Mouse (Mus musculus) neutrophil, adult 5-6 weeks (primary cell): ENCODE measurements around the gene Tmem217. TPM values are rescaled to one million over a fixed set of nuclear protein-coding genes. Genes with fewer than 3 reads are reported as not detected.
"Not testable (repeated sequence)": the region's sequence is repeated elsewhere in the genome, so short reads cannot be mapped to it uniquely, and the experiment has no call there.

Source experiments
- ATAC-seq: fragments of 151-379, 151-347 bp; 2 replicates; pipeline ENCODE4 v1.8.0; 2017; ENCODE audit warnings: mild to moderate bottlenecking, moderate TSS enrichment; ENCODE audit not compliant: insufficient number of reproducible peaks, poor library complexity, low FRiP score, severe bottlenecking; ENCODE audit errors: extremely low read depth
- total RNA-seq: library from RNA; stranded (forward); fragments of 200-1000 nt; gene quantifications from 2 replicates; pipeline ENCODE4 v1.2.3, GENCODE M21; 2017

Tmem217 gene
- total RNA-seq, 1 experiment from 2014 or later = not detected

- no peak for ATAC-seq
These were observed 1.2 kb downstream of the Tmem217 start for GRCm38 (mm10) chr17:29551019-29551418.

GRCm38 (mm10) chr17:29549543-29550428 is 2.4 kb downstream of the Tmem217 start, which contains the start of the genes Gm17657 and Tbc1d22b:
TSS of gene Gm17657 (minus strand) at chr17:29549638.
TSS of gene Tbc1d22b (plus strand) at chr17:29549785.
- ATAC-seq = peak; percentile 99

GRCm38 (mm10) chr17:29548994-29549393 is 3.2 kb downstream of the Tmem217 start:
- no peak for ATAC-seq

DNA sequence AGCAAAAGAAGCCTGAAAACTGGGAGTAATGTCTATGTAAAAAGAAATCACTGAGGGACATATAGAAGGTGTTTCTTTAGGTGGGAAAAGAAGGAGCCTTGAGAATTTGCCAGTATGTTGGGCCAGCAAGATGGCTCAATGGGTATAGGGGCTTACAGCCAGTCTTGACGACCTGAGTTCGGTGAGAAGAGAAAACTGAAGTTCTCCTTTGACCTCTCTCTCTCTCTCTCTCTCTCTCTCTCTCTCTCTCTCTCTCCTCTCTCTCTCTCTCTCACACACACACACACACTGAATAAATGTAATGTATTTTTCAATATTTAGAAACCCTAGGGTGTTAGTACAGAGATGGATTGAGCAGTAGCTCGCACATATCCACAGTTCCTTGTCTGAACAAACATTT is 3.7 kb downstream of the Tmem217 start:
- no peak for ATAC-seq

DNA sequence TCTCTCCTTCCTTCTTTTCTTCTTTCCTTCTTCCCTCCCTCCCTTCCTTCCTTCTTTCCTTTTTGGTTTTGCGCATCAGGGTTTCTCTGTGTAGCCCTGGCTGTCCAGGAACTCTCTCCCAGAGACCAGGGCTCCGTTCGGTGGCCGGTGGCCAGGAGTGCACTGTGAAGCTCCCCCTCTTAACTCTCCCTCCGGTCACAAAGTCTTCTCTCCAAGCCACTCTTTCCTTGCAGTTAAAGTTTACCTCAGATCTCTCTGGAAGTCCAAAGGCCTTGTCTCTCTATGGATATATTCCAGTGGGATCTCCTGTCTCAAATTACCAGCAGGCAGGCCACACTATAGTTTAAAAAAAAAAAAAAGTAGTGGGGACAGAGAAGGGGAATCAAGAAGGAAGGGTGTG is 6.9 kb downstream of the Tmem217 start:
- ATAC-seq = no peak

DNA sequence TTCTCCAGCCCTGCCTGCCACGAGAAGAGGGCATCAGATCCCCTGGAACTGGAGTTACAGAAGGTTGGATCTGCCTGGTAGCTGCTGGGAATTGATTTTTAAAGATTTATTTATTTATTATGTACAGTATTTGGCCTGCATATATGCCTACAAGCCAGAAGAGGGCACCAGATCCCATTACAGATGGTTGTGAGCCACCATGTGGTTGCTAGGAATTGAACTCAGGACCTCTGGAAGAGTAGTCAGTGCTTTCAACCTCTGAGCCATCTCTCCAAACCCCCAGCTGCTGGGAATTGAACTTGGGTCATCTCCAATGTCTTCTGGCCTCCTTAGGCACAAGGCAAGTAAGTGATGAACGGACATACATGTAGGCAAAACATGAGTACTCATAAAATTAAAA is 8.1 kb downstream of the Tmem217 start:
- no peak for ATAC-seq

DNA sequence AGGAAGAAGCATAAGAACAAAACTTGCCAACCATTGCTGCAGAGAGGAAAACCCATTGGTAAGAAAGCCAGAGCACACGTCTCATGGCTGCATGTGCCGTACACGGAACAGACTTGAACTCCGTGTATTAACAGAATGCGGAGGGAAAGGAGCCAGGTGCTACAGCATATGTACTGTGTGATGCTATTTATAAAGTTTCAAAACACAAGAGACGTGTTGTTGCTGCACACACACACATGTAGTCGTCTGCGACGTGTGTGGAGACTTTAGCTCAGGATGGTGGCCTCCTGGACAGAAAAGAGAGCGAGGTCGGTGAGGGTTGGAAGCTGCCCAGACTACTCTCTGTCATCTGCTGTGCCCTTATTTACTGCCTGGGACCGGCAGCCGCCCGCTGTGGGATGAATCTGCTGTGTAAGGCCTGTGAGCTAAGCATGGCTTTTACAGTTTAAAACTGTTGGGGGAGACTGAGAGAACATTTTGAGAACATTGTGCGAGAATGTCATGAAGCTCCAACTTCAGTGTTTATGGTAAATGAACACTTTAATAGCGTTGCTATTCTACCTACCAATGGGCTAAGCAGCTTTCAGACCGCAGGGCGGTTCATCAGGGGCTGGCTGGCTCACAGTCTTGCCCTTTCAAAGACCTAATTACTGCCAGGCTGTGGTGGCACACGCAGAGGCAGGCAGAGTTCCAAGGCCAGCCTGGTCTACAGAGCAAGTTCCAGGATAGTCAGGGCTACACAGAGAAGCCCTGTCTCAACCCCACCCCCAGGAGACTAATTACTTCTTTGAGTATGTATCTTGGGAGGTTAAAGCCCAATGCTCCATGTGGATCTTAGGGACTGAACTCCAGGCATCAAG is 9.1 kb downstream of the Tmem217 start:
- ATAC-seq = no peak

- ATAC-seq = no peak
These were observed 10.8 kb downstream of the Tmem217 start for GRCm38 (mm10) chr17:29541419-29541818.

DNA sequence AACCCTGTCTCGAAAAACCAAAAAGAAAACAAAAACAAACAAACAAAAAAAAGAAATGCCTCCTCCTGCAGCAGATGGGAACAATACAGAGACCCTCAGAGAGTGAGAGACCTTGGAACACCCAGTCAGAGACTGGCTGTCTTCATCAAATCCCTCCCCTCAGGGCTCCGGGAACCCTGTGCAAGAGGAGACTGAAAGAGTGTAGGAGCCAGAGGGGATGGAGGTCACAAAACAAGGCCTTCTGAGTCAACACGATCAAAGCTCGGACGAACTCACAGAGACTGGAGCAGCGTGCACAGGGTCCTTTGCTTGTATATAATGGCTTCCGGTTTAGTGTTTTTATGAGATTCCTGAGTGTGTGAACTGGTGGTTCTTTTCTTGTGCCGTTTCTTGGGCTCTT is 11.8 kb downstream of the Tmem217 start:
- ATAC-seq = no peak

GRCm38 (mm10) chr17:29533866-29534265 is 18.3 kb downstream of the Tmem217 start:
- ATAC-seq = no peak

GRCm38 (mm10) chr17:29531757-29532384 is 20.3 kb downstream of the Tmem217 start:
- peak; percentile 54 for ATAC-seq

DNA sequence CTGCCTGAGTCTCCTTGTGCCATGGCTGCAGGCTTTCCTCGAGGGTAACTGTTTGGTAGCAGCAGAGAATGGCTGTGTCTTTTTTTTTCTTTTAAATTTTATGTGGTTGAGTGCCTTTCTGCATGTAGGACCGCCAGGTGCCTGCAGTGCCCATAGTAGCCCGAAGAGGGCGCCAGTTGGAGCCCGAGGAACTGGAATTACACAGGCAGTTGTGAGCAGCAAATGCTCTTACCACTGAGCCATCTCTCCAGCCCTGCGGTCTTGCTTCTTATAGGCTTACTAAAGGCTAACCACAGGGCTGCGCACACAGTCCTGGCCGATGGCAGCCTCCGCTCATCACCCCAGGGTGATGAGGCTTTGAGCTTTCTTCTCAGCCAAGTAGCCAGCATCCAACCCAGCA is 20.9 kb downstream of the Tmem217 start:
- no peak for ATAC-seq

DNA sequence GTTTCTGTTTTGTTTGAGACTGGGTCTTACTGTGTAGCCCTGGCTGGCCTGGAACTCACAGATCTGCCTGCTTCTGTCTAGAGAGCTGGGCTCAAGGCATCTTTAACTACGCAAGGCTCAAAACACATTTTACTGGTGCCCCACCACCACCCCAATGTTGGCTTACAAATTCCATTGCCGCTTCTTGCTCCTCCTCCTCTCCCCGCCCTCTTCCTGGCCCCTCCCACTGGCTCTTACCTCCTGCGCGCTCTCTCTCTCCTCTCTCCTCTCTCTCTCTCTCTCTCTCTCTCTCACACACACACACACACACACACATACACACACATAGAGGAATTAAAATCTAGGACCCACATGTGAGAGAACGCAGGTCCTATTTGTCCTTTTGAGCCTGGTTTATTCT is 21.7 kb downstream of the Tmem217 start:
- ATAC-seq = no peak

DNA sequence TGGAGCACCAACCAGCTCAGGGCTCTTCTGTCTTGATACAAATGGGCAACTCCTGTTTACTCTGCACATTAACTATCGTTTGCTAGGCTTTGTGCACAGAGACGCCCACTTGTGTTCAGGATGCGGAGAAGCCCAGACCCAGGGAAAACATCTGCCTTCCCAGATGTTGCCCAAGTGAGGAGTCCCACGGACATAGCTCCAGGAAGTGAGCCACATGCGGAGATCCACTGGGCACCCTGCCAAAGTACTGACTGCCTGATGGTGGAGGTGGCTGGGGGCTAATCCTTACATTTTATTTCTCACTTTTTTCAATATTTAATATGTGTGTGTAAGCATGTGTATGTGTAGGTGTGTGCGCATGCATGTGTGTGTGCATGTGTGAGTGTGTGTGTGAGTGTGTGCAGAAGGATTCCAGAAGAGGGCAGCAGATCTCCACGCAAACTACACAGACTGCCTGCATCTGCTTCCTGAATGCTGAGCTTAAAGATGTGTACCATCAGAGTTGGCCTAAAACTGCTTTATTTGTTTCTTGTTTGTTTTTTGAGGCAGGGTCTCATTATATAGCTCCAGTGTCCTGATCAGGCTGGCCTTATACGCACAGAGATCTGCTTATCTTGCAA is 23.5 kb downstream of the Tmem217 start:
- ATAC-seq = no peak

DNA sequence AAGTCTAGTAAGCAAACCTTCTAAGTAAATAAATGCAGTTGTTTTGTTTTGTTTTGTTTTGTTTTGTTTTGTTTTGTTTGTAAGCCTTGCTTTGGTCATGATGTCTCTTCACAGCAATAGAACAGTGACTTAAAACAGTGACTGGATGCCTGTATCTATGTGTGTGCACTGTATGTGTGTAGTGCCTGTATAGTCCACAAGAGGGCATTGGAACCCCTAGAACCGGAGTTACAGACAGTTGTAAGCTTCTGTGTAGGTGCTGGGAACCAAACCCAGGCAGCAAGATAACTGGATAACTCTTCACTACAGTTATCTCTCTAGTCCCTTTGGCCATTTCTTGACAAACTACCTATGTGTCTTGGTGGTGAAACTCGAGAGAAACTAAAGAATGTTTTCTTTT is 26.6 kb downstream of the Tmem217 start:
- ATAC-seq = no peak

DNA sequence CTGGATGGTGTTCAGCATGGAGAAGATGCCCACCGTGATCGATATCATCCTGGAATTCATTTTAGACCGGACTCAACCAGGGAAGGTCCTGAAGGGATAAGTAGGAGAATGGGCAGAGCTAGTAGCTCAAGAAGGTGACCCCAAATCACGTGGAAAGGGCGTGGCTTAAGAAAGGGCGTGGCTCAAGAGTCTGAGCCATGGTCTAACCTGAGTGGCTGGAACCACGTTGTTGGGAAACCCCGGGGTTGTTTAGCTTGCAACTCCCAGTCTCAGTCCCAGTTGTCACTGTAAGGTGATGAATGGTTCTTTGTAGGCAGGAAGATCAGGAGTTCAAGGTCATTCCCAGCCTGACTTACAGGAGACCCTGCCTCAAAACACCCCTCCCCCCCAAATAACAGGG is 32.5 kb downstream of the Tmem217 start:
- ATAC-seq = no peak

DNA sequence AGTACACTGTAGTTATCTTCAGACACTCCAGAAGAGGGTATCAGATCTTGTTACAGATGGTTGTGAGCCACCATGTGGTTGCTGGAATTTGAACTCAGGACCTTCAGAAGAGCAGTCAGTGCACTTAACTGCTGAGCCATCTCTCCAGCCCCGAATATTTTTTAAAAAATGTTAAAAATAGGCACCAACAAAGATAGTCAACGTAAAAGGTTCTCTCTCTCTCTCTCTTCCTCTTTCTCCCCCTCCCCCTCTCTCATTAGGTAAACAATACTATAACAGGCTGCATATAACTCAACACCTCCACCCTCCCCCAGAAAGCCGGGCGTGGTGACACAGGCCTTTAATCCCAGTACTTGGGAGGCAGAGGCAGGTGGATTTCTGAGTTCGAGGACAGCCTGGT is 33.5 kb downstream of the Tmem217 start:
- not testable (repeated sequence) for ATAC-seq

- ATAC-seq = peak; percentile 31
These were observed 37.8 kb downstream of the Tmem217 start for GRCm38 (mm10) chr17:29514435-29514834.
